Mouse (Mus musculus): Measurements from ENCODE around the gene Vopp1. TPM values are rescaled to one million over a fixed set of nuclear protein-coding genes. Genes with fewer than 3 reads are reported as not detected.
"Not testable (repeated sequence)": the region's sequence is repeated elsewhere in the genome, so short reads cannot be mapped to it uniquely, and the experiment has no call there.

Vopp1 gene
- total and polyA plus RNA-seq, 2 experiments from 2014 or later: 182 to 269 TPM

GRCm38 (mm10) chr6:57805218-57806069 is 19.5 kb downstream of the Vopp1 start:
- Histone ChIP-seq H3K4me1 (ENCODE audit: insufficient read depth, low read length) (no peaks in the 10 kb centered on the region), H3K27ac (ENCODE audit: low read depth, low read length) (no peak overlapping the region), H3K36me3 (ENCODE audit: insufficient read depth, low read length) (peaks cover 2% of the 10 kb centered on the region; the same call in 1 of the 2 replicates), H3K9me3 (ENCODE audit: low read length) (no peaks in the 10 kb centered on the region), H3K4me3 (ENCODE audit: low read depth, low read length) (no peak overlapping the region), H3K9ac (replicated peaks; ENCODE audit: low read length, poor library complexity, severe bottlenecking) (no peak overlapping the region), H3K27me3 (ENCODE audit: insufficient read depth, low read length) (no peaks in the 10 kb centered on the region), H3K4me2 (ENCODE audit: low read depth, low read length, poor library complexity, severe bottlenecking) (no peak overlapping the region)
- ATAC-seq (ENCODE audit: low FRiP score) (no peak), DNase-seq (ENCODE audit: low spot score) (no peak)
- TF ChIP-seq CTCF (IDR thresholded peaks at IDR 0.05): no peak
- 76% methylated on average over 5 of the region's 5 CpGs for WGBS

GRCm38 (mm10) chr6:57803130-57803529 is 21.8 kb downstream of the Vopp1 start:
- ATAC-seq (ENCODE audit: low FRiP score) (no peak), DNase-seq (ENCODE audit: low spot score) (no peak)
- H3K9me3 ChIP-seq (ENCODE audit: low read length): no peaks in the 10 kb centered on the region
- H3K9ac ChIP-seq (replicated peaks; ENCODE audit: low read length, poor library complexity, severe bottlenecking): no peak overlapping the region
- whole genome bisulfite sequencing: 85% methylated on average over 2 of the region's 2 CpGs
- no peaks in the 10 kb centered on the region for H3K27me3 ChIP-seq (ENCODE audit: insufficient read depth, low read length)
- H3K4me2 ChIP-seq (ENCODE audit: low read depth, low read length, poor library complexity, severe bottlenecking): no peak overlapping the region
- no peaks in the 10 kb centered on the region for H3K4me1 ChIP-seq (ENCODE audit: insufficient read depth, low read length)
- TF ChIP-seq CTCF (IDR thresholded peaks at IDR 0.05): no peak
- H3K4me3 ChIP-seq (ENCODE audit: low read depth, low read length): no peak overlapping the region
- H3K27ac ChIP-seq (ENCODE audit: low read depth, low read length): no peak overlapping the region
- H3K36me3 ChIP-seq (ENCODE audit: insufficient read depth, low read length): peaks cover 2% of the 10 kb centered on the region; the same call in 1 of the 2 replicates

GRCm38 (mm10) chr6:57798986-57799385 is 26.0 kb downstream of the Vopp1 start:
- Histone ChIP-seq H3K27me3 (ENCODE audit: insufficient read depth, low read length) (no peaks in the 10 kb centered on the region), H3K9ac (replicated peaks; ENCODE audit: low read length, poor library complexity, severe bottlenecking) (no peak overlapping the region), H3K4me1 (ENCODE audit: insufficient read depth, low read length) (no peaks in the 10 kb centered on the region), H3K36me3 (ENCODE audit: insufficient read depth, low read length) (no peaks in the 10 kb centered on the region), H3K4me3 (ENCODE audit: low read depth, low read length) (no peak overlapping the region), H3K27ac (ENCODE audit: low read depth, low read length) (no peak overlapping the region), H3K9me3 (ENCODE audit: low read length) (no peaks in the 10 kb centered on the region), H3K4me2 (ENCODE audit: low read depth, low read length, poor library complexity, severe bottlenecking) (no peak overlapping the region)
- DNase-seq (ENCODE audit: low spot score) (no peak), ATAC-seq (ENCODE audit: low FRiP score) (no peak)
- TF ChIP-seq CTCF (IDR thresholded peaks at IDR 0.05): no peak
- 78% methylated on average over 1 of the region's 1 CpGs for WGBS

GRCm38 (mm10) chr6:57796853-57797423 is 28.0 kb downstream of the Vopp1 start:
- ATAC-seq (ENCODE audit: low FRiP score) (no peak), DNase-seq (ENCODE audit: low spot score) (no peak)
- Histone ChIP-seq H3K4me1 (ENCODE audit: insufficient read depth, low read length) (no peaks in the 10 kb centered on the region), H3K9ac (replicated peaks; ENCODE audit: low read length, poor library complexity, severe bottlenecking) (no peak overlapping the region), H3K4me2 (ENCODE audit: low read depth, low read length, poor library complexity, severe bottlenecking) (no peak overlapping the region), H3K4me3 (ENCODE audit: low read depth, low read length) (no peak overlapping the region), H3K27me3 (ENCODE audit: insufficient read depth, low read length) (no peaks in the 10 kb centered on the region), H3K27ac (ENCODE audit: low read depth, low read length) (no peak overlapping the region), H3K9me3 (ENCODE audit: low read length) (no peaks in the 10 kb centered on the region), H3K36me3 (ENCODE audit: insufficient read depth, low read length) (no peaks in the 10 kb centered on the region)
- no peak for TF ChIP-seq CTCF (IDR thresholded peaks at IDR 0.05)
- WGBS: 88% methylated on average over 3 of the region's 3 CpGs

- Histone ChIP-seq H3K9me3 (ENCODE audit: low read length) (no peaks in the 10 kb centered on the region), H3K36me3 (ENCODE audit: insufficient read depth, low read length) (no peaks in the 10 kb centered on the region), H3K4me1 (ENCODE audit: insufficient read depth, low read length) (no peaks in the 10 kb centered on the region), H3K4me3 (ENCODE audit: low read depth, low read length) (no peak overlapping the region), H3K4me2 (ENCODE audit: low read depth, low read length, poor library complexity, severe bottlenecking) (no peak overlapping the region), H3K27ac (ENCODE audit: low read depth, low read length) (no peak overlapping the region), H3K27me3 (ENCODE audit: insufficient read depth, low read length) (no peaks in the 10 kb centered on the region), H3K9ac (replicated peaks; ENCODE audit: low read length, poor library complexity, severe bottlenecking) (no peak overlapping the region)
- DNase-seq (ENCODE audit: low spot score) (no peak), ATAC-seq (ENCODE audit: low FRiP score) (no peak)
- WGBS: 58% methylated on average over 3 of the region's 3 CpGs
- no peak for TF ChIP-seq CTCF (IDR thresholded peaks at IDR 0.05)
Observed at GRCm38 (mm10) chr6:57795835-57796234, 29.1 kb downstream of the Vopp1 start.

- H3K4me2 ChIP-seq (ENCODE audit: low read depth, low read length, poor library complexity, severe bottlenecking); H3K27me3 ChIP-seq (ENCODE audit: insufficient read depth, low read length); H3K4me3 ChIP-seq (ENCODE audit: low read depth, low read length); H3K4me1 ChIP-seq (ENCODE audit: insufficient read depth, low read length); H3K9me3 ChIP-seq (ENCODE audit: low read length); H3K27ac ChIP-seq (ENCODE audit: low read depth, low read length); H3K9ac ChIP-seq (replicated peaks; ENCODE audit: low read length, poor library complexity, severe bottlenecking); H3K36me3 ChIP-seq (ENCODE audit: insufficient read depth, low read length); DNase-seq (ENCODE audit: low spot score); ATAC-seq (ENCODE audit: low FRiP score): not testable (repeated sequence)
- 91% methylated on average over 9 of the region's 9 CpGs for WGBS
Observed at GRCm38 (mm10) chr6:57792821-57793220, 32.1 kb downstream of the Vopp1 start.

Data from midbrain, postnatal 0 days (tissue).